Mouse (Mus musculus): ENCODE measurements at regions not wholly inside any gene's neighbourhood (a gene's known extent, or its start where the extent isn't known, plus 50 kb on each side); places are given as distances from the start of the nearest gene placed in this dataset.

GRCm38 (mm10) chr13:84060453-84060834 is 161.7 kb upstream of the Tmem161b start:
- no peak for ATAC-seq (replicated peaks; ENCODE audit: extremely low read depth, insufficient read depth, low FRiP score)
- H3K9me3 ChIP-seq (replicated peaks; ENCODE audit: control insufficient read depth, low read length), result no peaks in the 10 kb centered on the region
- H3K36me3 ChIP-seq (ENCODE audit: control insufficient read depth, insufficient read depth), result no peaks in the 10 kb centered on the region
- H3K4me3 ChIP-seq (ENCODE audit: low read length), result no peak overlapping the region
- H3K4me1 ChIP-seq (ENCODE audit: control insufficient read depth, insufficient read depth, low read length), result no peaks in the 10 kb centered on the region
- no peak overlapping the region for H3K4me2 ChIP-seq (ENCODE audit: low read depth, low read length)
- H3K27me3 ChIP-seq (ENCODE audit: control insufficient read depth, insufficient read depth, low read length), result no peaks in the 10 kb centered on the region
- 68% methylated on average over 3 of the region's 3 CpGs for whole genome bisulfite sequencing
- H3K27ac ChIP-seq (ENCODE audit: low read length), result no peak overlapping the region
- H3K9ac ChIP-seq (ENCODE audit: low read length), result no peak overlapping the region

GRCm38 (mm10) chr13:84060906-84061305 is 161.2 kb upstream of the Tmem161b start:
- no peak for ATAC-seq (replicated peaks; ENCODE audit: extremely low read depth, insufficient read depth, low FRiP score)

GRCm38 (mm10) chr13:84061820-84062480 is 160.1 kb upstream of the Tmem161b start:
- WGBS, result 41% methylated on average over 7 of the region's 7 CpGs
- Histone ChIP-seq H3K4me1 (ENCODE audit: control insufficient read depth, insufficient read depth, low read length) (no peaks in the 10 kb centered on the region), H3K36me3 (ENCODE audit: control insufficient read depth, insufficient read depth) (no peaks in the 10 kb centered on the region), H3K9me3 (replicated peaks; ENCODE audit: control insufficient read depth, low read length) (no peaks in the 10 kb centered on the region), H3K4me2 (ENCODE audit: low read depth, low read length) (no peak overlapping the region), H3K4me3 (ENCODE audit: low read length) (no peak overlapping the region), H3K9ac (ENCODE audit: low read length) (no peak overlapping the region), H3K27ac (ENCODE audit: low read length) (no peak overlapping the region), H3K27me3 (ENCODE audit: control insufficient read depth, insufficient read depth, low read length) (no peaks in the 10 kb centered on the region)
- ATAC-seq (replicated peaks; ENCODE audit: extremely low read depth, insufficient read depth, low FRiP score), result no peak

More at GRCm38 (mm10) chr13:84060906-84061305, 161.2 kb upstream of the Tmem161b start:
- WGBS, result 81% methylated on average over 3 of the region's 3 CpGs
- Histone ChIP-seq H3K4me2 (ENCODE audit: low read depth, low read length) (no peak overlapping the region), H3K9ac (ENCODE audit: low read length) (no peak overlapping the region), H3K36me3 (ENCODE audit: control insufficient read depth, insufficient read depth) (no peaks in the 10 kb centered on the region), H3K9me3 (replicated peaks; ENCODE audit: control insufficient read depth, low read length) (no peaks in the 10 kb centered on the region), H3K27ac (ENCODE audit: low read length) (no peak overlapping the region), H3K4me3 (ENCODE audit: low read length) (no peak overlapping the region), H3K27me3 (ENCODE audit: control insufficient read depth, insufficient read depth, low read length) (no peaks in the 10 kb centered on the region), H3K4me1 (ENCODE audit: control insufficient read depth, insufficient read depth, low read length) (no peaks in the 10 kb centered on the region)

DNA sequence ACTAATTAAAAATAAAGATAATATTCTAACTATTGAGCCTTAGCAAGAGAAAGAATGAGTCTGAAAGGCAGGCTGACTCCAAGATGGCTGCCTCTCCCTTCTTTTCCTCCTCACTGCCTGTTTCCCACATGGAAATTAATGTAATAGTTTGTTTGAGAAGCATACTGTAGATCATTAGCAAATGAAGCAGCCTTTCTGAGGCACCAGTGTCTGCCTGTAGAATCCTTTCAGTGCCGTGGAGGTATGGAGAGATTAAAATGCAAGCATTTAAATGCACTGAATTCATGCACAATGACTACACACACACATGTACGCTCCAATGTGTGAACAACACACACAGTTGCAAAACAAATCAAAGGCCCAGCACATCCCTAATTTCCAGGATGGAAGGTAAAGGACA is 159.5 kb upstream of the Tmem161b start:
- H3K4me1 ChIP-seq (ENCODE audit: control insufficient read depth, insufficient read depth, low read length), result no peaks in the 10 kb centered on the region
- no peak overlapping the region for H3K4me3 ChIP-seq (ENCODE audit: low read length)
- no peaks in the 10 kb centered on the region for H3K27me3 ChIP-seq (ENCODE audit: control insufficient read depth, insufficient read depth, low read length)
- no peaks in the 10 kb centered on the region for H3K36me3 ChIP-seq (ENCODE audit: control insufficient read depth, insufficient read depth)
- no peaks in the 10 kb centered on the region for H3K9me3 ChIP-seq (replicated peaks; ENCODE audit: control insufficient read depth, low read length)
- H3K4me2 ChIP-seq (ENCODE audit: low read depth, low read length), result no peak overlapping the region
- ATAC-seq (replicated peaks; ENCODE audit: extremely low read depth, insufficient read depth, low FRiP score), result no peak
- no peak overlapping the region for H3K27ac ChIP-seq (ENCODE audit: low read length)
- 84% methylated on average over 2 of the region's 2 CpGs for WGBS
- H3K9ac ChIP-seq (ENCODE audit: low read length), result no peak overlapping the region

DNA sequence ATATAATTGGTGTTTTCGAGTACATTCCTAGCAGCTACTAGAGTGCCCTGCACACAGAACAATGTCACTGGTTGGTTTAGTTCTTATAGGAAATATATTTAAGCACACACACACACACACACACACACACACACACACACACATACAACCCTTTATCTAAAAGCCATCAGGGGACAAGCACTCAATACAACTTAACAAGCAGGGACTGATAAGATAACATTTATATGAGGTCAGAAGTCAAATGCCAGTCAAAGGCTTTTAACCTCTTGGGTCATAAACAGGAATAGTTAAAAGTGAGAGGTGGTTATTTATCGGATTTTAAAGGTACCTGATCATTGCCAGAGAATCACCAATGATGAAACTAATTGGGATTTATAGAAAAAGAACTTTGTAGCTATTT is 158.7 kb upstream of the Tmem161b start:
- H3K27ac ChIP-seq (ENCODE audit: low read length), result no peak overlapping the region
- ATAC-seq (replicated peaks; ENCODE audit: extremely low read depth, insufficient read depth, low FRiP score), result no peak
- 55% methylated on average over 2 of the region's 2 CpGs for WGBS
- H3K27me3 ChIP-seq (ENCODE audit: control insufficient read depth, insufficient read depth, low read length), result no peaks in the 10 kb centered on the region
- no peaks in the 10 kb centered on the region for H3K9me3 ChIP-seq (replicated peaks; ENCODE audit: control insufficient read depth, low read length)
- H3K4me1 ChIP-seq (ENCODE audit: control insufficient read depth, insufficient read depth, low read length), result no peaks in the 10 kb centered on the region
- no peak overlapping the region for H3K9ac ChIP-seq (ENCODE audit: low read length)
- no peak overlapping the region for H3K4me2 ChIP-seq (ENCODE audit: low read depth, low read length)
- no peak overlapping the region for H3K4me3 ChIP-seq (ENCODE audit: low read length)
- H3K36me3 ChIP-seq (ENCODE audit: control insufficient read depth, insufficient read depth), result no peaks in the 10 kb centered on the region

- no peaks in the 10 kb centered on the region for H3K36me3 ChIP-seq (ENCODE audit: control insufficient read depth, insufficient read depth)
- ATAC-seq (replicated peaks; ENCODE audit: extremely low read depth, insufficient read depth, low FRiP score), result no peak
- H3K4me2 ChIP-seq (ENCODE audit: low read depth, low read length), result no peak overlapping the region
- H3K4me3 ChIP-seq (ENCODE audit: low read length), result no peak overlapping the region
- H3K27me3 ChIP-seq (ENCODE audit: control insufficient read depth, insufficient read depth, low read length), result no peaks in the 10 kb centered on the region
- H3K9me3 ChIP-seq (replicated peaks; ENCODE audit: control insufficient read depth, low read length), result no peaks in the 10 kb centered on the region
- H3K9ac ChIP-seq (ENCODE audit: low read length), result no peak overlapping the region
- no peak overlapping the region for H3K27ac ChIP-seq (ENCODE audit: low read length)
- 67% methylated on average over 5 of the region's 5 CpGs for WGBS
- no peaks in the 10 kb centered on the region for H3K4me1 ChIP-seq (ENCODE audit: control insufficient read depth, insufficient read depth, low read length)
Measured at GRCm38 (mm10) chr13:84064291-84064940, 157.7 kb upstream of the Tmem161b start.

- no peak overlapping the region for H3K4me3 ChIP-seq (ENCODE audit: low read length)
- no peak for ATAC-seq (replicated peaks; ENCODE audit: extremely low read depth, insufficient read depth, low FRiP score)
- H3K27ac ChIP-seq (ENCODE audit: low read length), result no peak overlapping the region
- H3K27me3 ChIP-seq (ENCODE audit: control insufficient read depth, insufficient read depth, low read length), result no peaks in the 10 kb centered on the region
- no peaks in the 10 kb centered on the region for H3K36me3 ChIP-seq (ENCODE audit: control insufficient read depth, insufficient read depth)
- H3K9me3 ChIP-seq (replicated peaks; ENCODE audit: control insufficient read depth, low read length), result no peaks in the 10 kb centered on the region
- H3K4me1 ChIP-seq (ENCODE audit: control insufficient read depth, insufficient read depth, low read length), result no peaks in the 10 kb centered on the region
- H3K4me2 ChIP-seq (ENCODE audit: low read depth, low read length), result no peak overlapping the region
- H3K9ac ChIP-seq (ENCODE audit: low read length), result no peak overlapping the region
- 59% methylated on average over 8 of the region's 8 CpGs for WGBS
Measured at GRCm38 (mm10) chr13:84065256-84065898, 156.7 kb upstream of the Tmem161b start.

DNA sequence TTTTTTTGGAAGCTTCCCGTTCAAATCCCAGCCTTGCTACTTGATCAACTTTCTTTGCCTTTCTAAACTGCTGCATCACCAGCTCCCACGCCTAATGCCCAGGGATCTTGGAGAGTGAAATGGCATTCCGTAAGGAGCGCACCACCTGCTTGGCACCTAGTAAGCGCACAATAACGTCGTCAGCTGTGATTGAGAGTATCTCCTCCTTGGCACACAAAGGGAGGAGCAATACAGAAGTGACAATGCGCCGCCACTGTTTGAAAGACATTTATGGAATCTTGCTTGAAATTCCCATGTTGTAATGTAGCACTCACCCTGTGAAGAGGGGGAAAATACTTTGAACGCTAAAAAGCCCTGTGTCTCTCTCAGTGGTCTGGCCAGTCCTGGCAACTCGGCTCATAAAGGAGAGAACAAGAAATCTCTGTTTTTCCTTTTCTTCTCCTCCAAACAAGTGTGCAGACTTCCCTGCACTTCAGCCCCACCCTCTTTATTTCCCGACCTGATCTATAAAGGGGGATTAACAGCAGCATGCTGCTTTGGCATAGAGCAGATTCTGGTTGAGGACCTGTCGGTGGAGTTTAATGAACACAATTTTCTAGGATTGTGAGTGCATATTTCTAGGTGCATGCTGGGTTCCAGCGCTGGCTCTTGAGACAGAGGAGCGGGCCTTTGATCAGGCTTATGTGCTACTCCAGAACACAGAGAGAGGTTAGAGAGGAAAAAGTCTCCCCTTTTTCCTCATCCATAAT is 155.7 kb upstream of the Tmem161b start:
- Histone ChIP-seq H3K27ac (ENCODE audit: low read length) (no peak overlapping the region), H3K27me3 (ENCODE audit: control insufficient read depth, insufficient read depth, low read length) (no peaks in the 10 kb centered on the region), H3K4me2 (ENCODE audit: low read depth, low read length) (no peak overlapping the region), H3K9me3 (replicated peaks; ENCODE audit: control insufficient read depth, low read length) (no peaks in the 10 kb centered on the region), H3K9ac (ENCODE audit: low read length) (no peak overlapping the region), H3K36me3 (ENCODE audit: control insufficient read depth, insufficient read depth) (no peaks in the 10 kb centered on the region), H3K4me3 (ENCODE audit: low read length) (no peak overlapping the region), H3K4me1 (ENCODE audit: control insufficient read depth, insufficient read depth, low read length) (no peaks in the 10 kb centered on the region)
- WGBS, result 60% methylated on average over 15 of the region's 15 CpGs
- ATAC-seq (replicated peaks; ENCODE audit: extremely low read depth, insufficient read depth, low FRiP score), result no peak

Measured in heart, embryonic 16.5 days (tissue).